Mouse (Mus musculus): ENCODE measurements at regions not wholly inside any gene's neighbourhood (a gene's known extent, or its start where the extent isn't known, plus 50 kb on each side); places are given as distances from the start of the nearest gene placed in this dataset.

DNA sequence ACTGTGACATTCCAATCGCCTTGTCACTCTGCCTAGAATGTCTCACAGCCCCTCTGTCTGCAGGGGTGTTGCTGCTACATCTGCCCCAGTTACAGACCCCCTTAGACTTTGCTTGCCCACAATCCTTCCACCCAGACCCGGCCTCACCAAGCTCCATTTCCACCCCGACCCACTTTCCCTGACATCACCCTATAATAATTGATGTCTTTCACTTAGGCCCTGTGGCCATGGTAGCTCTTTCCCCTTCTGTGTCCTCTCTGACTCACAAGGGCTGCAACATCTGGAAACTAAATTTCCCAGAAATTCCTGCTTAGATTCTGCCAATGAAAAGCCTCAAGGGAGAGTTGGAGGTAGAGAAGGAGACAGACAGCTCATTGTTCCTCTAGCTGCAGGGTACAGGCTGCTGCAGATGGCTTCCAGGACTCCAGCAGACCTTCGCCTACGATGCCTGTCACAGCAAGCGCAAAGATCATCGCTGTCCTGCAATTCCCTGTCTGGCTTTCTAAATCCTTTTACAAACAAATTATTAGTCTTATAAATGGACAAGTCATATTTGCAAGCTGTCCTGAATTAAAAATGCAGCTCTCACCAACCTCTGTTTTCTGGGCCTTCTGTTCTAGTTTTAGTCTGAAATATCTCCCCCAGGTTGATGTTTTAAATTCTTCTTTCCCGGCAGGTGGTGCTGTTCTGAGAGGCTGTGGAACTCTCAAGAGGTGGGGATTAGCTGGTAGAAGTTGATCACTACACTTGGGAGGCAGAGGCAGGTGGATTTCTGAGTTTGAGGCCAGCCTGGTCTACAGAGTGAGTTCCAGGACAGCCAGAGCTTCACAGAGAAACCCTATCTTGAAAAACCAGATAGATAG is 104.9 kb upstream of the Oxgr1 start:
- no peak for DNase-seq (ENCODE audit: low read depth)

DNA sequence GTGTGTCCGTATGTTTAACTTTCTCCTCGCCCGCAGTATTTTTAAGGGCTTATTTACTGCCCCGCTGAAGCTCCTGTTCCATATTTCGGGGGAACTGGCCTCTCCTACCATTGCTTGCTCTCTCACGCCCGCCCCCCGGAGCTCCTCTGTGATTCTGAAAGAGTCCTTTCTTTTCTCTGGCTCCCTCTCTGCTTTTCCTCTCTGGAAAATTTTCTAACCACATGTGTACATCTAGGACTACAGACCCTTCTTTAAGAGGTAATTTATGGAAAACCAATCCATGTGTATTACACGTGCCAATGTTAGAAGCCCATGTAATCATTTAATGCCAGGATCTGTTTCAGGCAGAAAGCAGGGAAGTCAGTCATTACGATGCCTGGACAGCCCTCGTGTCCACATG is 106.6 kb upstream of the Oxgr1 start:
- DNase-seq (ENCODE audit: low read depth): no peak

DNA sequence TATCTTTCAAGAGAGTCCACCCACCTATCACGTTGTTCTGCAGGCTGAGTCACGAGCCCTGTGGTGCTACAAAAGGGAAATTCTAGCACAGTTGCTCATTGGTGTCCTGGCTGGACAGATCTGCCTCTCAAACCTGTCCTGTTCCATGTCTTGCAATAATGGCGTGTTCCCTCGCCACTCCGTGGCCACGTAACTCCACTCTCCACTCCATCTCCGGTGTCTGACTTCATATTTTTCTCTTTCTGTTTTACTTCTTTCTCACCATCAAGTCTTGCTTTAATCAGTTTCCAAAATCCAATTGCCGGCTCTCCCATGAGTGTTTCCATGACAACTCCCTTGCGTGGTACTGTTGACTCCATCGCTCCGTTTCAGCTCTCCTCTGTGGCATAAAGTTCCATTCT is 107.1 kb upstream of the Oxgr1 start:
- no peak for DNase-seq (ENCODE audit: low read depth)

DNA sequence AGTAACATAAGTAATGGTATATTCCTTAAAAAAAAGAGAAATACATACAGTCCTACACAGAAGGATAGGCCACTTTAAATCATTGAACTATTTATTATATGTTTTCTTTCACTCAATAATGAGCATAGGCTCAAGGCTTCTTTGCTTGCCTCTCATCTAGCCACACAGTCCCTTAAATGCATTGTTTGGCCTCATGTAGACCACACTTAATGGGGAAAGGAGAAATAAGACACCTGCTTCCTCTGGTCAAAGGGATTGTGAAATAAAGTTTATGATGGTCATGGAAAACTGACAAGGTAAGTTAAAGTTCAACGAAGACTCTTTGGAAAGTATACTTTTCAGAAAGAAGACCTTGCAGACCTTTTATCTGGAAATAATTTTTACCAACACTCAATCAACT is 108.4 kb upstream of the Oxgr1 start:
- no peak for DNase-seq (ENCODE audit: low read depth)

DNA sequence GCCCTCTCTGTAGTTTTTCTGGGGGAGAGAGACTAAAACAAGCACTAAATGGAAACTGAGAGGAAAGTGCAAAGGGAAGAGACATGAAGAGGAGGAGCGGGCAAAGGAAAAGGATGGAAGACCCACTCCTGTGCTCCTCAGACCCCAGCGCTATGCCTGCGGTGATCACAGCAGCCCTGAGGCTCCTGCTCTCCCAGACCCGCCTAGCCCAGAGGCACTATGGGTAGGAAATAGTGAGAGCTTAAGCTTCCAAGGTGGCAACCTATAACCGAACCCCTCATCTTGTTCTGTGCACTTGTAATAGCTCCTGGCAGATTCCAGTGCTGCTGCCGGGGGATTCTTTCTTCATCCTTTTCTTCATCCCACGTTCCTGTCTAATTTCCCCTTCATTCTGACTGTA is 112.2 kb upstream of the Oxgr1 start:
- no peak for DNase-seq (ENCODE audit: low read depth)

DNA sequence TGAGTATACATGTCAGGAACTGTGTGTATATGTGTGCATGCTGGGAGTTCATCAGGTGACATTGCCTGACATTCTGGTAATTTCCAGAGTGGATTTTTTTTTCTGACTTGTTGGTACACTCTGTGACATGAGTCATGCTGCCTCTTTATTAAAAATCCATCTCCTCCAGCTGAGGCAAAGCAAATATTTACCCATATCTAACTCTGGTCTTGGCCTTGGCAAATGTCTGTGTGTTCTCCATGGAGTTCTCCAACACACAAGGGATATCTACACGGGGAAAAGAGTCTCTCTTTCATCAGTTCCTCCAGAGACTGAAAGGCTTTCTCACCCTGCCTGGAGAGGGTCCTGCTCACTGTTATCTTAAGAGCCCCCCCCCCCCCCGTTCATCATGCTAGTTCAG is 111.3 kb upstream of the Mbnl2 start:
- no peak for DNase-seq (ENCODE audit: low read depth)

DNA sequence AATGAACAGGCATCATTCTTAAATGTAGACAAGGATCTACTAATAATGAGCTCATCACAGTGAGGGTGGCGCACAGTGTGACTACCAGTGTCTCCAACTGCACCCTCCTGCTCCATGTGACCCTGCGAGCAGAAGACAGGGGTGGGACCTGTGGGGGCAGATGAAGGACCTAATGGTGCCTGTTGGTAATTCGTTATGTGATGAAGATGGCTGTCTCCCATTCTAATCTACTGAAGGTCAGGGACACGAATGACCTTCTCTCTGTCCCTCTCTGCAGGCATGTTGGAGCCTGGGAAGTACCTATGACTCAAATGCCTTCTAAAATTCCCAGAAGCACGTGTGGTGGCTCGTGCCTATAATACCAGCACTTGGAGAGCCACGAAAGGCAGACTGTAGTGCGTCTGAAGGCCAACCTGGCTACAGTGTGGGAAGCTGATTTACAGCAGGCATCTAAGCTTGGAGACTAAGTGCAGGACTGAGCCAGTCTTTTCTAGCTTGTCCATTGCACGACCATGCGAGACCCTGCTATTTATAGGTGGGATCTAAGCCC is 109.9 kb upstream of the Mbnl2 start:
- DNase-seq (ENCODE audit: low read depth): no peak

DNA sequence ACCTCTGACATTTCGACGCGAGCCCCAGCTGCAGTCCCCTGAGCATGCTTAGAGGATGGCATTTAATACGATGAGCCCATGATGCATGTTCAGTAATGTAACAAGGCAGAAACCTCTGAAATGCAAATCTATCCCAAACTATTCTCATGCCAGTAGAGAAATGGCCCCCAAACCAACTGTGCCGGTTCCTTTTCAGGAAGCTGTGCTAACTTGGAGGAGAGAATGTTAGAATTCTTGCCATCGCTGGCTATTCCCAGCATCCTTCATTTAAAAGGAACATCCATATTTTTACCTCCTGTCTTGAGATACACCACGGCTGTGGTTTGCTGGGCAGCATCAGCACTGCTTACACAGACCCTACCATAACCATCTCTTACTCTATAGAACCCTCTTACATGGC is 104.7 kb upstream of the Mbnl2 start:
- DNase-seq (ENCODE audit: low read depth): no peak

DNA sequence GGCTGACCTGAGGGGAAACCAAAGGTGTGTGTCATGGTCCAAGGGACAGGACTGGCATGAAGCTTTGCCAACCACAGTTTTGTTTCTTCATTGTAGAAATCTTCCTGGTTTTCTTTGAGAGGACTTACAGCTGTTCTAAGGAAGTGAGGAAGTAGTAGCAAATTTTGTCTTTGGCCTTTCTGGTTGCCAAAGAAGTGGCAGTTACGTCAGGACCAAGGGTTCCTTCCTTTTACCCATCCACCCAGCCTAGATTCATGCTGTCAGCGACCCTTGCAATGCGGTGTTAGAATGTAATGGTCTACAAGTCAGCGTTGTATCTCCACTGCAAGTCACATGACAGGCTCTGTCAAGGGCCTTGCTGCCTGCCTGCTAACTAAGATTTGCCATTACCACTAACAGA is 103.4 kb upstream of the Mbnl2 start:
- no peak for DNase-seq (ENCODE audit: low read depth)

DNA sequence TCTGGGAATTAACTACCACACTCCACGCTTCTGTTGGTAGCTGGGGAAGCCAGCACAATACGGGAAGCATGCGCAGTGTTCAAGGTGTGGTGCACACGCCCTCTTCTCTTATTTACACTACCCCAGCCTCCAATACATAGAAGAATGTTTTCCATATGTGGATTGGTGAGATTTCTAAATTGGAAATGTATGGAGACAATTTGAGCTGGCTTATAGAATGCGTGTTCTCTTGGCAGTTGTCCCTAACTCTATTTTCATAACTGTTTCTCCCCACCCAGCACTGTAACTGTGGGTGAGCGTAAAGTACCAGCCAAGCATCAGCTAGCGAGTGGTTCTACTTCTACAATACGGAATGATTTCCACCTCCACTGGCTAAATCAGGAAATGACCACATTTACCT is 102.6 kb upstream of the Mbnl2 start:
- no peak for DNase-seq (ENCODE audit: low read depth)

DNA sequence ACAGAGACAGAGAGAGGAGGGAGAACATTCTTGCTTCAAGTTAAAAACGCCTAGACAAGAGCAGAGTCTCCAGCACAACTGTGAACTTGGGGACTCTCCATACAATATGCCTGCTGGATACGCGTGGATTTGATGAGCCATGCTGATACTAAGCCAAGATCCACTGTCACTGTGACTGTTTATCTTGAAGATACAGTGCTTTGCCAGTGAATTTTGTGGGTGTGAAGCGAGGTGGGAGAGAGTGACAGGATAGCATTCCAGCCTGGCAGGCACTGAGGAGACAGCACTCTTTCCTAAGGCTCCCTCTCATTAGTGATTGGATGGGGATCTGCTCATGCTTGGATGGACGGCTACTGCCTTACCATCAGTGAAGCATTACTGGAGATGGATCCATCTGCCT is 100.9 kb upstream of the Mbnl2 start:
- DNase-seq (ENCODE audit: low read depth): no peak

DNA sequence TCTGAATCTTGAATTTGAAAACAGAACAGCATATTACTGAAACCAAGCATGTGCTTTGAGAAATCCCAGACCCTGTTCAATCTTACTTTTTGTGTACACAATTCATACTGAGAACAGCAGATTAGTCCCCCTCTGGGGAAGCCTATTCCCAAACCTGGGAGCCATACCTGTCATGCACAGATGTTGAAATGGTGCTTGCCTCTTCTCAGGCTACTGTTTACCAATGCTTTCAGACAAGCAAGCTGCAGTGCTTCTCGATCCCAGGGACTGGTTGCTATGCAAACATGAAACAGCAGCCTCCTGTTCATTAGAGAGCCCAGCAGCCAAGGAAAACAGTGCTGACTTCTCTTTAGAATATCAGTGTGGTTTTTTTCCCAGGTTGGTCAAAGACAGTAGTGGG is 80.3 kb upstream of the Mbnl2 start:
- no peak for DNase-seq (ENCODE audit: low read depth)

DNA sequence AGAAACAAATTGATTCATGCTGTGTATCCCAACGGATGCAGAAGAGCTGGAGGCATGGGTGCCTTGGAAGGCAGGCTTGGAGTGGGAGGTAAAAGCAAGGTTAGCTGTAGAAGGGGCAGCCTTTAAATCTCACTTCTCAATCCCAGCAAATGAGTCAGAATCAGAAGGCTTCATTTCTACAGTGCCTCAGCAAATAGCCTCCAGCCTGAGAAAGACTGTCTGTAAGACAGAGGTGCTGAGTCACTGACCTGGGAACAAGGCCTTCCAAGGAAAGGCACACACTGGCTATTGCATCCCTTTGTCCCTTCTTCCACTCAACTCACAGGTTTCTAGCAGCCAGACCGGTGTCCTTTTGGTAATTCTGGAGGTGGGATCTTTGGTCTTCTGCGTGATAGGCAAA is 63.7 kb upstream of the Mbnl2 start:
- DNase-seq (ENCODE audit: low read depth): no peak

DNA sequence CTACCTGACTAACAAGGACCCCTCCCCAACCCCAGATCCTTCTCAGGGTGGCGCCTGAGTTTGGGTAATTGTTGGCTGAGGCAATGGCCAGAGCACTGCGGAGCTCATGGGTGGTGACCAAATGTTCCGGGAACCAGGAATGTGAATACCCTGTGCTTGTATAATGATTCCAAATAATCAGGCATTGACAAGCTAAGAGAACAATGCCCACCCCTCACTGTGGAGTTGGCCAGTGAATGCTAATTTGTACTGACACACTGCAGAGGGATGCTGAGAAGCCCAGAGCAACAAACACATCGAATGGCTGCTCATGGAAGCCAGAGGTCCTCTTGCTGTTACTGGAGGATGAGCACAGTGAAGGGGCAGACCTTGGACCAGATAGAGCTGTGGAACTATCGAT is 62.8 kb upstream of the Mbnl2 start:
- DNase-seq (ENCODE audit: low read depth): no peak

DNA sequence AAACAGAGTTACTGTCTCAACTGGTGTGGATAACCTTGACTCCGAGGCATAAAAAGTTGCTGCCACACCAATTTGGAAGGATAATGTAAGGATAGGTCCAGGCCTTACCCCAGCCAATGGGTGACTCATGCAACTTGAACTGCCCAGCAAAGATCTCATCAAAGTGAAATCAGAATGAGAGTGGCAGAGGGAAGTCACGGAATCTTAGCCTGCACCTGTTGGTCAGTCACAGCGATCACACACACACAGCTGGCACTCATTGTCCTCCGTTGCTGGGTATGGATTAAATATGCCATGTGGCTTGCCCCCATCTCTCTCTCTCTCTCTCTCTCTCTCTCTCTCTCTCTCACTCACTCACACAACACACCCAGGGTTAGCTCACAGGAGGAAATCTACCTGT is 56.2 kb upstream of the Mbnl2 start:
- DNase-seq (ENCODE audit: low read depth): no peak

DNA sequence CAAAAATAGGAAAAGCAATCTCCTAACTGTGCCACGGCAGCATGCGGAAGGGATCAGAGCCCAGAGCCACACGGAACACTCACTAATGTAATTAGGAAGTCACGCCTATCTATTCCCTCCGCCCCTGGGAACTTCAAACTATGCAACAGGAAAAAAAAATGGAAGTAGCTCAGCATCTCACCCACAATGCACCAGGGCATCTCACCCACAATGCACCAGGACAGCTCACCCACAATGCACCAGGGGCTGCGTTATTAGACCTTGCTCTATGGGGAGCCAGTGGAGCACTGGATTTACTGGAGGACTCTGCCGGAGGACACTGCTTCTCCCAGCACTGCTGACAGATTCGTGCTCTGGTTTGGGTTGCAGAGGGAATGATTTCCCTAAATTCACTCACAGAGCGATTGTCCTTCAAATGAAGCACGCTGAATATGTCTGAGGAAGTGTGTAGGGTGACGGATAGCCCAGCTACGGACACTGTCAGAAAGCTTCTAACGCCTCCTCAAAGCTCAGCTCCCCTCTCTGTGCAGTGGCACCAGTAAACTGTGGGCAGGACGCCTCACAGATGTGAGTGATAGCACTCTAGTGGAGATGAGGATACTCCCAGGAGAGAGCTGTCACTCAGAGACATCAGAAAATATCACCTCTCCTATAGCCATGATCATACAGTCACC is 51.8 kb upstream of the Mbnl2 start:
- no peak for DNase-seq (ENCODE audit: low read depth)

DNA sequence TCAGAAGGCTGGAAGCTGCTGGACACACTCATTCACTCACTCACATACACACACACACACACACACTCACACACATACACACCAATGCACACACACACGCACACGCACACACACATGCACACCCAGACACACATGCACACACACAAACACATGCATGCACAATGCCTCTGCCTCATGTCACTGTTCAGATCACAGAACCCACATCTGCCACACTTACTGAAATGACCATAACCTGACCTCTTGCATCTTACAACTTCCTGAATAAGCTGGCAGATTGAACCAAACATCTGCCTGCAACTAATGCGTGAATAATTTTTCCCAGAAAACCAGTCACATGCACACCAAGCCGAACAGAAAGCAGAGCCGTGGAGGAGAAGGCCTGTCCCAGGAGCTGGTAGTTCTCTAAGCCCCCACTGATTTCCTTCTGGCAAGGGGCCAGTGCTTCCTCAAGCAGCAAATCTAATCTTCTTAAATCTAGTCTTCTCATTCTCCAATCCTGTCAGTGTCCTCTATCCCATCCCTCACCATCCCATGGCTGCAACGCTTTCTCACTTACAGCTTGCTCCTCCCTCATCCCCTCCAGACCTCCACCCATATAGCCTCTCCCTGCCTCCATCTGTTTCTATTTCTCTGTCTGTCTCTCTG is 51.1 kb upstream of the Mbnl2 start:
- no peak for DNase-seq (ENCODE audit: low read depth)

DNA sequence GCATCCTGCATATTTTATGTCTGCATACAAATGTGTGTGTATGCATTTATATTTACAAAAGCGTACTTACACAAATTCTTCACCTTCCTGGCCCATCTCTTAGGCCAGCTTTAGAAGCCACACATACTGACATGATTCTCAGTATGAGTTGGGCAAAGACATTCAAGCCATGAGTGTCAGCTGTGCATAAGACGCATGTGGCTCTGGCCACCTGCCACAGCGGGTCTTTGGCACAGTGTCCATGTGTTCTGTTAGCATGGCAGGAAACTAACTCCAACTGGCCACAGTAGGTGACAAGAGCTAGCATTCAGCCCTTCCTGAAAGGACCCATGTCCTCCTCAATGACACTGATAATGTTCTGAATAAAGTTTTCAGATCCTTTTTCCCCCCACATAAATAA is 49.8 kb upstream of the Mbnl2 start:
- no peak for DNase-seq (ENCODE audit: low read depth)
